Mouse (Mus musculus) E14TG2a.4 (cell line): Measurements from ENCODE around the gene Slc35b1.

Experiments
- CTCF ChIP-seq: conservative IDR thresholded peaks from 2 replicates; pipeline ENCODE4 v1.5.1; 2014; ENCODE audit warnings: low read length
- NANOG ChIP-seq: IDR thresholded peaks from 2 replicates; pipeline ENCODE4 v1.6.1; 2014; ENCODE audit warnings: borderline replicate concordance, low read length, mixed read lengths
- POU5F1 ChIP-seq: IDR thresholded peaks from 2 replicates; pipeline ENCODE4 v1.6.1; 2014; ENCODE audit warnings: low read length, borderline replicate concordance

GRCm38 (mm10) chr11:95340259-95340658 is 44.2 kb upstream of the Slc35b1 start:
- TF ChIP-seq CTCF (no peak), NANOG (no peak), POU5F1 (no peak)
